Mouse (Mus musculus): ENCODE results near the gene Il4.

Il4 gene

GRCm38 (mm10) chr11:53618619-53619198, at the start of gene Il4:
Gene Il4, minus strand, starts transcription at chr11:53618669.
- DNase-seq (ENCODE audit: low spot score in 2 of 2) = no peak

DNA sequence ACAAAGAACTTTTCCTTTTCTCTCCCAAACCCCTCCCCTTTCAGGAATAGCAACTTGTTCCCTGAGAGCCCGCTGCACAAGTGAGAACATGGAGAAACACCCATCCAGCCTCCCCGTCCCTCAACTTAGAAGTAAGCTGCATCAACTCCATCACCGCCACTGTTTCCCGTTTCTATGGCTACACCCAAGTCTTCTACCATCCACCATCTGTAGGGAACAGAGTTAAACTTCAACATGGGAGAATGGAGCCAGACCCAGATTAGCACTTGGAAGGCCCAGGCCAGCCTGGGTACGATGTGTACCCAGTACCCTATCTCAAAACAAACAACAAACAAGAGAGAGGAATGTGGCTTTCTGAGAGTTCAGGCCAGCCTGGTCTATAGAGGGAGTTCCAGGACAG, 45.6 kb upstream of the Il4 start:
- no peak for DNase-seq (ENCODE audit: low spot score in 2 of 2)

DNA sequence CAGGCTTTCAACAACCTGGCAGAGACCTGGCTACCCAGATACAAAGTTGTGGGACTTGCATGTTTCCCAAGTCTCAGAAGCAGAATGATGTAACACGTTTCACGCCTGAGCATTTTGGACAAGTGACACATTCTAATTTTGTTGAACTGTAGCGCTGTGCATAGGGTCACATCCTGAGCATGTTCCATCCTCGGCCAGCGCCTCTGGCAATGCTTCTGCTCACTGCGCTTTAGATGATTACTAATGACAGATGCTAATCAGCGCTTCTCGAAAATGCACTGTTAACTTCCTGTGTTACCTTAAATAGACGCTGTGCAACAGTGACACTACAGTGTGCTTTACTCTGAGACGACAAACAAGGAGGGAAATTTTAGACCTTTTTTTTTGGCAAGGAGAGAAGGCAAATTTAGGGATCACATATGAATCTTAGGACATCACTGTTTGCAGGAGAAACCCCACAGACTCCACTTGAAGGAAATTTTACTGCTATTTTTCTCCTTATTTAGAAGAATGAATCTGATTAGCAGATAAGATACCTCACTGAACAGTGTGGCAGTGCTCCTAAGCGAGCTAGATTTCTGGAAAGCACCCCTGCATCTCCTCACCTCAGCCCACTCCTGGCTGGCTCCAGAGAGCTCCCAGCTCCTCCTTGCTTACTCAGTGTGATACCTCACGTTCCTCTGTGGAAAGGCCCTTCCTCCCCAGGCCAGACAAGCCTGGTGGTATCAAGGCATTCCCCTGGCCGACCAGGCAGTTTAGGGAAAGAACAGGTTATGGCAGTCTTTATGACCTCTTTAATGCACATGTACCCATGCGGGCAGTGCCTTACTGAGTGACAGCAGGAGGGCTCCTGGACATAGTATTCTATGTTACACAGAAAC, 44.6 kb upstream of the Il4 start:
- no peak for DNase-seq (ENCODE audit: low spot score in 2 of 2)

GRCm38 (mm10) chr11:53657828-53658227, 39.4 kb upstream of the Il4 start:
- no peak for DNase-seq (ENCODE audit: low spot score in 2 of 2)

DNA sequence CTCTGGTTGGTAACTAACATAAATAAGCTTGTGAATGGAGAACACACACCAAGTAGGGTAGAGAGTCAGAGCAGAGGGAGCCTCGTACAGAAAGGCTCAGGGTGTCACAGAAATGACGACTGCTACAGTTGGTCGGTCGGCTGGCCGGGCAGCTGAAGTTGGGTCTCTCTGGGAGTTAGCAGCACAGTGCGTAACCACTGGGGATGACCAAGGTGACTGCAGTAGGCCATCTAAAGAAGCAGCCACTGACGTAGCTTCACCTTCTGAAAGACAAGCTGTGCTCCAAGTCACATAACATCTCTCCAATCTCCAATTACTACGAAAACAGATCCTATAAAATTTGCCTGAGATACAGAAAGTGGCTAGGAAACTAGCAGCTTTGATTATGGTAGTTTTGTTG, 38.9 kb upstream of the Il4 start:
- DNase-seq (ENCODE audit: low spot score in 2 of 2) = no peak

DNA sequence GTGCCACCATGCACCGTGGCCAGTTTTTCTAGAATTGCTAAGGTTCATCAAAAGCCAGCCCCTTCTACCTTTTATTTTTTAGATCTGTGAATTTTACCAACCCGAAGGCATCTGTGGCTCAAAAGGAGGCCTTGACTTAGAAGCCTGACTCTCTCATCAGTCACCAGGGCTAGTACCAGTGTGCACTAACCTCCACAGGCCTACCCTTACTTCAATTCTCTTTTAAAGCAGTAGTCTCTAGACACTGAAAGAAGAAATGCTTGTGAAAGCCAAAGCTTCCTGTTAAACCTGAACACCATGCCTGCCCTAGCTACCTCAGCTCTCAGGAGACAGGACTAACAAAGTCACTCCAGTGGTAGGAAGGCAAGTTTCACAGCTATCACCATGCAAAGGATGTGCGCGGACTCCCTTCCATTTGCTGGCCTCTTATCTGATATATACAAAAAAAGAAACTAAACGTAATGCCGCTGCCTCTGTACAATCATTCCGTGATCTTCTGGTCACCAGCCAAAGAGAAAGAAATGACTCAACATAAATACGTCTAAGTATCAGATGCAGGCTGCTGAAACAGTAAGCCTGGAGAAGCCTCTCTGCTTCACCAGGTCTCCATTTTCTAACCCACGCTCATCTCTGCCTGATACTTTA, 38.2 kb upstream of the Il4 start:
- DNase-seq (ENCODE audit: low spot score in 2 of 2) = peak in 1 of 2 experiments; percentile 4

DNA sequence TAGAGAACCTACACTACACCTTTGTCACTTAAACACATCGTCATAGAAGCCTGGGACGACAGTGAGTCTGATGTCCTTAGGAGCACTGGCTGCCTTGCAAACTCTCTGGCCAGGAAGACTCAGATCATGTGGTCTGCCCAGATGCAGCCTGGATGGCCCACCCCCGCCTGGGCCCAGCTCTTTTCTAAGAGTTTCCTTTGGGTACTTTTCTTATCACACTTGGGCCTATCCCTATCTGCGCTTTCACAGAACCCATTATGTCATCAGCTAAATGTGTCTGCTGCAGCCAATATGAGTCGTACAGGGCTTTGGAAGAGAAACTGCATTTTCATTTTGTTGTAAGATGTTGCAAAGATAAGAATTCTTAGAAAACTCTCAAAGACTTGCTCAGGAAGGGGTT, 36.6 kb upstream of the Il4 start:
- DNase-seq (ENCODE audit: low spot score in 2 of 2) = peak; percentile 8 to 9

DNA sequence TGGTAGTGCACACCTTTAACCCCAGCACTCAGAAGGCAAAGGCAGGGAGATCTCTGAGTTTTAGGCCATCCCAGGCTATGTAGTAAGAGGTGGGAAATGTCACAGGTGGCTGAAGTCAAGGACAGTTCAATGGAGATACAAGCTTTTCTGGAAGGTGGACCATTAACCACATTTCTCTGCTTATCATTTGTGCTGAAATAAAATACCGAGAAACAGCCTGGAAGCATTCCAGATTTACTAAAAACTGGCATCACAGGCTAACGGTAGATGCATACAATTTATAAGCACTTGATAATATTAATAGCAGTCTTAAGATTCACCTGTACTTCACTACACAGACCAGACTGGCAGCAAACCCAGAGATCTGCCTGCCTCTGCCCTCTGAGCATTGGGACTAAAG, 34.0 kb upstream of the Il4 start:
- no peak for DNase-seq (ENCODE audit: low spot score in 2 of 2)

DNA sequence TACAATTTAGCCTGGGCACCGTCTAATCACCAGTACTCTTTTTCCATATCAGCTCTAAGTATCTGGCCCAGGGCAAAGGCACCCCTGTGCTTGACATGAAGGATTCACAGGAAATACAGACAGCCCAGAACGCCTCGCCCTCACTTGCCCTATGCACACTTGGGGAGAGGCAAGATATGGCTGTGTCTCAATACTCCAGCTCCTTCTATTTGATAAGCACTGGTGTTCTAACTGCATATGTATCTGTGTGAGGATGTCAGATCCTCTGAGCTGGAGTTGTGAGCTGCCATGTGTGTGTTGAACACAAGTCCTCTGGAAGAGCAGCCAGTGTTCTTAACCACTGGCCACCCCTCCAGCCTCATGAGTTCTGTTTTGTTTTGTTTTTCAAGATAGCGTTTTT, 33.0 kb upstream of the Il4 start:
- DNase-seq (ENCODE audit: low spot score in 2 of 2) = no peak

- DNase-seq (ENCODE audit: low spot score in 2 of 2) = no peak
These were observed 25.5 kb upstream of the Il4 start for GRCm38 (mm10) chr11:53644017-53644416.

- DNase-seq (ENCODE audit: low spot score in 2 of 2) = no peak
These were observed 24.3 kb upstream of the Il4 start for GRCm38 (mm10) chr11:53642744-53643279.

DNA sequence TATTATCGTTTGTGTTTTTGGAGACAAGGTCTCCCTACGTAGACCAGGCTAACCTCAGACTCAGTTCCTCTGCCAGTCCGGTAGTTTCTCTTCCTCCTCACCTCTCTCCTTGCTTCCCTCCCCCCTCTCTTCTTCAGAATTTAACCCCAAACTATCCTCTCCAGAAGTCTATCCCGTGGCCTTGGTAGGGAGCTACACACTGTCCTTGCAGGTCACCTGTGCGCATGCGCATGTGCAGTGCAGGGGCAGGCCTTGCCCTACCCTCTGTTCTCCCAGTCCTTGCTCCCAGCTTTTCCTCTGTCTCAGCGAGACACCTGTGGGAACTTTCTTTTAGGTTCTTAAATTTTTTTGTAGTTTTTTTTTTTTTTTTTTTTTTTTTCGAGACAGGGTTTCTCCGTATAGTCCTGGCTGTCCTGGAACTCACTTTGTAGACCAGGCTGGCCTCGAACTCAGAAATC, 19.4 kb upstream of the Il4 start:
- DNase-seq (ENCODE audit: low spot score in 2 of 2) = no peak

GRCm38 (mm10) chr11:53637046-53637802, 18.8 kb upstream of the Il4 start:
- DNase-seq (ENCODE audit: low spot score in 2 of 2) = no peak

- no peak for DNase-seq (ENCODE audit: low spot score in 2 of 2)
These were observed 17.7 kb upstream of the Il4 start for GRCm38 (mm10) chr11:53636183-53636646.

GRCm38 (mm10) chr11:53635590-53636182, 17.2 kb upstream of the Il4 start:
- DNase-seq (ENCODE audit: low spot score in 2 of 2) = no peak

DNA sequence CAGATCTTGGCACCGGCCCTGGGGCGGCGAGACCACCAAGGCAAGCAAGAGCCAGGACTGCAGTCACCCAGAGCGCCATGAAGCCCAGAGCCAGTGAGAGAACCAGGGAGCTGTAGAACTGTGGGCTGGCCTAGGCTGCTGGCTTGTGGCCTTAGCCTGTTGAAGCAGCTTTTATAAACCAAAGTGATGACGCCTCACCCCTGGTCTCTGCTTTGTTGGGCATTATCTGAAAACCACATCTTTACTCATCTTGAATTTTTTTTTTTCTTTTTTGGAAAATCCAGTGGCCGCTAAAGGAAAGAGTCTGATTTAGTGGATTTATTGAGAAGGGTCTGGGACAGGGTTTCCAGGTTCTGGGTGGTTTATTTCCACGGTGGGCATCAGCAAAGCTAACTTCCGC, 16.1 kb upstream of the Il4 start, which contains the start of gene Il13:
Il13 (minus strand) TSS at position 147 of the 400 bp plus-strand sequence.
- no peak for DNase-seq (ENCODE audit: low spot score in 2 of 2)

DNA sequence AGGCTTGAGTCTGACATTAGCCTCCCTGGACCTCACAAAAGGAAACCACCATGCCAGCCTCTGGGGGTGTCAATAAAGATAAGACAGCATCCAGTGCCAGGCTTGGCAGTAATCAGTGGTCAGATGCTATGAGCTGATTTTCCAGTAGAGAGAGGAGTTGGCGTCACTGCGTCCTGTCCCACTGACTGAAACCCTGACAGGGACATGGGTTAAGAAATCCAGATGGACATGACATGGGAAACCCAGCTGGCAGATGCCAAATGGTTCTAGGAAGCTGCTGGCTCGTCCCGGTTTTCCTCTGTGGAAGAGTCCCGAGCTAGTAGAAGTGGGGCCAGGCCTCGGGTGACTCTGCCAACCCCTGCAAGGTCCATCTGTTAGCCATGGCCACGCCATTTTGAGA, 15.2 kb upstream of the Il4 start:
- no peak for DNase-seq (ENCODE audit: low spot score in 2 of 2)

DNA sequence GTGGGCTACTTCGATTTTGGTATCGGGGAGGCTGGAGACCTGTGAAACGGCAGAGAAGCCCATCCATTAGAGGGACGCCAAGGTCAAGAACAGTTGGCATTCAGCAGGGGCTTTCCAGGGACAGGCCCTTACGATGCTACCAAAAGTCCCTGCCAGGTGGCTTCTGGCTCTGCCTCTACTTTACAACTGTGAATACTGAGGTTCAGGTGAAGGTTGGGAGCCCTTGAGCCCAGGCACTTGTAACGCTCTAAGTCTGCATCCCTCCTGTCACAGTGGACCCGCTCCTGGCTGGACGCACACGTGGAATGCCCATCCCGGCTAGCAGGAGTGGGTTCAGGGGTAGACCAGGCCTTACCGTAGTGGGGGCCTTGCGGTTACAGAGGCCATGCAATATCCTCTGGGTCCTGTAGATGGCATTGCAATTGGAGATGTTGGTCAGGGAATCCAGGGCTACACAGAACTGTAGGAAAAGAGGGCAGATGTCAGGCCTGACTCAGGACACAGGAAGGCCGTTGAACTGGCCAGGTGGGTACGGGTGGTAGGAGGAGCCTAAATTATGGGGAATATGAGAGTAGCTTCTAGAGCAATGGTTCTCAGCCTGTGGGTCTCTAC, 13.8 kb upstream of the Il4 start:
- no peak for DNase-seq (ENCODE audit: low spot score in 2 of 2)

GRCm38 (mm10) chr11:53627859-53628258, 9.4 kb upstream of the Il4 start:
- peak; percentile 40 to 62 for DNase-seq (ENCODE audit: low spot score in 2 of 2)

- DNase-seq (ENCODE audit: low spot score in 2 of 2) = no peak
These were observed 8.4 kb upstream of the Il4 start for GRCm38 (mm10) chr11:53626802-53627373.
